Mouse (Mus musculus) forebrain, embryonic 16.5 days (tissue): ENCODE data around the gene Htr1d. TPM values are rescaled to one million over a fixed set of nuclear protein-coding genes. Genes with fewer than 3 reads are reported as not detected.

Source experiments
- ATAC-seq: fragments of 200-750 bp; cut with Nextera tagmentation; 2 replicates; pipeline ENCODE4 v1.8.0; 2017; ENCODE audit warnings: mild to moderate bottlenecking, moderate library complexity
- H3K27ac ChIP-seq: fragments of 300-500 bp; sonication (generic); 2 replicates; pipeline ENCODE4 v1.5.1; 2014; ENCODE audit warnings: low read length, control low read depth
- H3K27me3 ChIP-seq: fragments of 300-500 bp; sonication (generic); replicated peaks from 2 replicates; pipeline ENCODE4 v1.6.1; 2014; ENCODE audit warnings: low read length; ENCODE audit not compliant: control insufficient read depth, insufficient read depth
- H3K36me3 ChIP-seq: fragments of 300-500 bp; sonication (generic); 2 replicates; pipeline ENCODE4 v1.6.1; 2014; ENCODE audit not compliant: control insufficient read depth, insufficient read depth
- H3K4me1 ChIP-seq: fragments of 300-500 bp; sonication (generic); replicated peaks from 2 replicates; pipeline ENCODE4 v1.6.1; 2014; ENCODE audit warnings: low read length; ENCODE audit not compliant: control insufficient read depth, insufficient read depth
- H3K4me2 ChIP-seq: fragments of 300-500 bp; sonication (generic); 2 replicates; pipeline ENCODE4 v1.6.1; 2014; ENCODE audit warnings: mild to moderate bottlenecking, low read length, control low read depth
- H3K4me3 ChIP-seq: fragments of 300-500 bp; sonication (generic); replicated peaks from 2 replicates; pipeline ENCODE4 v1.5.1; 2014; ENCODE audit warnings: mild to moderate bottlenecking, low read length, control low read depth
- H3K9ac ChIP-seq: fragments of 300-500 bp; sonication (generic); replicated peaks from 2 replicates; pipeline ENCODE4 v1.6.1; 2014; ENCODE audit warnings: low read depth, low read length, control low read depth
- H3K9me3 ChIP-seq: fragments of 300-500 bp; sonication (generic); 2 replicates; pipeline ENCODE4 v1.6.1; 2016; ENCODE audit warnings: low read length; ENCODE audit not compliant: control insufficient read depth
- WGBS: fragments of 180-500 bp; shearing (Covaris S2); extraction: QIAGEN DNeasy Blood & Tissue Kit; methylation state at CpG from one replicate; pipeline ENCODE4 v1.1.7; 2014; 5-methylcytosine and 5-hydroxymethylcytosine counted together
- polyA plus RNA-seq: library from polyadenylated mRNA; unstranded; fragments of >200 nt; fragmentation: Nextera tagmentation; extraction: Ambion mirVana; gene quantifications from 2 replicates; pipeline ENCODE4 v1.2.1, GENCODE M21; 2015

The Htr1d gene
- polyA plus RNA-seq, 1 experiment from 2014 or later, result 1.2 TPM

- H3K9me3 ChIP-seq, result no peaks in the 10 kb centered on the region
- no peaks in the 10 kb centered on the region for H3K36me3 ChIP-seq
- WGBS, result 41% methylated on average over 4 of the region's 4 CpGs
- peaks cover 25% of the 10 kb centered on the region for H3K27me3 ChIP-seq
- no peak for ATAC-seq
- no peak overlapping the region; the same call in 1 of the 2 replicates for H3K4me2 ChIP-seq
- H3K4me1 ChIP-seq, result peaks cover 11% of the 10 kb centered on the region
- no peak overlapping the region for H3K4me3 ChIP-seq
- no peak overlapping the region for H3K9ac ChIP-seq
- no peak overlapping the region for H3K27ac ChIP-seq
These were observed 37.9 kb downstream of the Htr1d start for GRCm38 (mm10) chr4:136461206-136461605.

GRCm38 (mm10) chr4:136461761-136462085, 38.4 kb downstream of the Htr1d start:
- Histone ChIP-seq H3K4me3 (peak overlapping the region; percentile 80), H3K4me2 (peak overlapping the region; percentile 98), H3K27me3 (peaks cover 25% of the 10 kb centered on the region), H3K36me3 (no peaks in the 10 kb centered on the region), H3K9me3 (no peaks in the 10 kb centered on the region), H3K27ac (no peak overlapping the region), H3K4me1 (peaks cover 13% of the 10 kb centered on the region), H3K9ac (peak overlapping the region; percentile 78)
- WGBS, result 12% methylated on average over 6 of the region's 6 CpGs
- ATAC-seq, result no peak

GRCm38 (mm10) chr4:136462086-136462838, 38.9 kb downstream of the Htr1d start, which contains the start of gene 6030445D17Rik:
6030445D17Rik (plus strand) TSS chr4:136462250.
- Histone ChIP-seq H3K27me3 (peaks cover 25% of the 10 kb centered on the region), H3K4me1 (peaks cover 13% of the 10 kb centered on the region), H3K36me3 (no peaks in the 10 kb centered on the region), H3K4me3 (peak within 1 kb of the TSS; percentile 80), H3K9me3 (no peaks in the 10 kb centered on the region), H3K4me2 (peak within 1 kb of the TSS; percentile 98), H3K27ac (no peak within 1 kb of the TSS), H3K9ac (peak within 1 kb of the TSS; percentile 78)
- WGBS, result under 1% methylated on average over 53 of the region's 64 CpGs
- peak; percentile 89 for ATAC-seq

GRCm38 (mm10) chr4:136462839-136463178, 39.5 kb downstream of the Htr1d start:
- H3K9ac ChIP-seq, result peak overlapping the region; percentile 78
- H3K4me2 ChIP-seq, result peak overlapping the region; percentile 98
- H3K27me3 ChIP-seq, result peaks cover 25% of the 10 kb centered on the region
- ATAC-seq, result peak; percentile 77
- peaks cover 13% of the 10 kb centered on the region for H3K4me1 ChIP-seq
- H3K4me3 ChIP-seq, result peak overlapping the region; percentile 80
- H3K9me3 ChIP-seq, result no peaks in the 10 kb centered on the region
- no peaks in the 10 kb centered on the region for H3K36me3 ChIP-seq
- WGBS, result under 1% methylated on average over 8 of the region's 8 CpGs
- H3K27ac ChIP-seq, result no peak overlapping the region

- no peak overlapping the region for H3K27ac ChIP-seq
- no peaks in the 10 kb centered on the region for H3K9me3 ChIP-seq
- no peak for ATAC-seq
- peak overlapping the region; percentile 80 for H3K4me3 ChIP-seq
- 18% methylated on average over 9 of the region's 9 CpGs for WGBS
- peaks cover 25% of the 10 kb centered on the region for H3K27me3 ChIP-seq
- H3K4me1 ChIP-seq, result peaks cover 13% of the 10 kb centered on the region
- H3K9ac ChIP-seq, result no peak overlapping the region
- H3K36me3 ChIP-seq, result no peaks in the 10 kb centered on the region
- H3K4me2 ChIP-seq, result peak overlapping the region; percentile 98
These were observed 40.1 kb downstream of the Htr1d start for GRCm38 (mm10) chr4:136463436-136463835.

GRCm38 (mm10) chr4:136466226-136466625, 42.9 kb downstream of the Htr1d start:
- H3K4me3 ChIP-seq, result no peak overlapping the region
- no peak overlapping the region for H3K4me2 ChIP-seq
- H3K27ac ChIP-seq, result no peak overlapping the region
- WGBS, result 53% methylated on average over 4 of the region's 4 CpGs
- peaks cover 24% of the 10 kb centered on the region for H3K4me1 ChIP-seq
- no peaks in the 10 kb centered on the region for H3K36me3 ChIP-seq
- peaks cover 22% of the 10 kb centered on the region for H3K27me3 ChIP-seq
- no peak overlapping the region for H3K9ac ChIP-seq
- ATAC-seq, result no peak
- H3K9me3 ChIP-seq, result no peaks in the 10 kb centered on the region

- Histone ChIP-seq H3K4me2 (no peak overlapping the region), H3K27me3 (0 out of 2 replicates have a peak, but pooled peaks cover 7% of the 10 kb centered on the region), H3K27ac (no peak overlapping the region; the same call in 1 of the 2 replicates), H3K9ac (no peak overlapping the region), H3K4me3 (no peak overlapping the region), H3K36me3 (no peaks in the 10 kb centered on the region), H3K4me1 (peaks cover 23% of the 10 kb centered on the region), H3K9me3 (no peaks in the 10 kb centered on the region)
- WGBS, result 73% methylated on average over 14 of the region's 14 CpGs
- no peak for ATAC-seq
These were observed 45.4 kb downstream of the Htr1d start for GRCm38 (mm10) chr4:136468553-136469327.

GRCm38 (mm10) chr4:136469371-136469903, 46.1 kb downstream of the Htr1d start, which contains the start of gene Luzp1:
Luzp1 (plus strand) TSS chr4:136469761.
- WGBS, result 2% methylated on average over 35 of the region's 36 CpGs
- Histone ChIP-seq H3K36me3 (no peaks in the 10 kb centered on the region), H3K4me3 (peak within 1 kb of the TSS; percentile 91), H3K27me3 (0 out of 2 replicates have a peak, but pooled peaks cover 2% of the 10 kb centered on the region), H3K9ac (peak within 1 kb of the TSS; percentile 85), H3K27ac (peak within 1 kb of the TSS; percentile 94), H3K4me2 (peak within 1 kb of the TSS; percentile 74), H3K4me1 (peaks cover 24% of the 10 kb centered on the region), H3K9me3 (no peaks in the 10 kb centered on the region)
- ATAC-seq, result peak; percentile 96

GRCm38 (mm10) chr4:136469941-136470346, 46.6 kb downstream of the Htr1d start:
- WGBS, result 0% methylated on average over 15 of the region's 55 CpGs
- Histone ChIP-seq H3K4me2 (peak overlapping the region; percentile 74), H3K9me3 (no peaks in the 10 kb centered on the region), H3K9ac (peak overlapping the region; percentile 85), H3K4me3 (peak overlapping the region; percentile 91), H3K27me3 (no peaks in the 10 kb centered on the region), H3K27ac (peak overlapping the region; percentile 94), H3K4me1 (peaks cover 24% of the 10 kb centered on the region), H3K36me3 (no peaks in the 10 kb centered on the region)
- ATAC-seq, result peak; percentile 85
